Mouse (Mus musculus) cerebellum, adult 9-10 months (tissue): ENCODE results near the gene Dclre1b.
A peak's percentile ranks its signal among the peaks of the same experiment; 100 is the strongest.
"Not testable (repeated sequence)": the region's sequence is repeated elsewhere in the genome, so short reads cannot be mapped to it uniquely, and the experiment has no call there.

Experiments used
- DNase-seq: peaks from one replicate; pipeline ENCODE4 v3.0.0; 2022

Gene Dclre1b

DNA sequence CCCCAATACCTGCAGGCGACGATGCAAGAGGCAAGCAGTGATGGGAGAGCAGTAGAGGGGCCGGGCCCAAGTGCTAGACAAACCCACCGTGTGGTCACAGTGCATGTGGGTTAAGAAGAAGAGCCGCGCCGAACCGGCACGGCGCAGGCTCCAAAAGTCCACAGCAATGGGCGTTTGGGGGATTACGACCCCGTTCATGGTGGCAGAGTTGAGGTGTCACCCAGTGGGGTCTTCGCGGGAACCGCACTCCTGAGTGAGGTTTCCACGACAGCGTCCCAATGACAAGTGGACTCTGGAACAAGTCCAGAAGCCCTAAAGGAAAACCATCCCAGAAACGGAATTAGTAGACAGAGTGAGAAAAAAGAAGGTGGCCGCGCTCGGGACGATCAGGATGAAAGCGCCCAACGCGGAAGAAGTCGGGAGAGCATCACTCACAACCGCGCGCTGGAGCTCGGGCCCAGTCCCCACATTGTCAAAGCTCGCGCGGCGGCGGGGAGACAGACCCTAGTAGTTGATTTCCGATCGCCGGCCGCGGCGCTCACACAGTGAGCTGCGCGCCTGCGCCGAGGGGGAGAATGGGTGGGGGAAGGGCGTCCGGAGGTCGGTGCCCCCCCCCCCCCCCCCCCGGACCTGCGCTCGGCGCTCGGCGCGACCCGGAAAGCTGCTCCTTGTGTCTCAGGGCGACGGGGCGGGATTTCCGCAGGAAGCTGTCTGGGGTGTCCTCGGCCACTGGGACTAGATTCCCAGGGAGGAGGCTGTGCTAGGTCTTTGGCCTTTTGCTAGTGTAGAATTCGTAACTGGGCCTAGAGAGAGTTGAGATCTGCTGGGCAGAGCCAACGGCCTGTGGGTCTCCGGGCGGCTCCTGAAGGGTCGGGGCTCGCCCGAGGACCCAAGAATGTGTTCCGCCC is at the start of gene Dclre1b, which contains the start of the genes Ap4b1 and Gm43064:
TSS of gene Dclre1b (minus strand) at position 554 of the 908 bp plus-strand sequence.
TSS of gene Ap4b1 (plus strand) at position 630 of the 908 bp plus-strand sequence.
TSS of gene Gm43064 (plus strand) at position 683 of the 908 bp plus-strand sequence.
- peak; percentile 87 for DNase-seq

DNA sequence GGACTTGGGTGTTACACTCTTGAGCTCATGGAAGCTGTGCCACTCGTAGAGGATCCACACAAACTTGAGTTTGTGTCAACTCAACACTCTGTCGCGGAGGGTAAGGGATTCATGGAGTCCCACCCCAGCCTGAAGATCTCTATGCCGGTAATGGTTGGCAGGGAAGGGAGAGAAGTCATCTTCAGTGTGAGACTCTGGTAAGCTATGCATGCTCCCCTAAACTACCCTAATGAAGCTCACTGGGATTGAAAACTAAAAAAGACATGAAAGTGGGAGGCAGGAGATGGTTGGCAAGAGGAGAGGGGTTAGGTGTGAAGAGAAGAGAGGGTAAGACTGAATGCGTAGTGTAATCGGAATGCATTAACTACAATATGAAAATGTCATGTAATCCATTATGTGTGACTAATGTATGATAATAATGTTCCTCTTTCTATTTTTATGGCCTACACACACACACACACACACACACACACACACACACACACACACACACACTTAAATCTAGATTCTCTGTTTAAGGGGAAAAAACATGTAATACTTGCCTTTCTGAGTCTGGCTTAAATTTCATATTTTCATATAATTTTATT is 48.8 kb upstream of the Dclre1b start:
- no peak for DNase-seq

DNA sequence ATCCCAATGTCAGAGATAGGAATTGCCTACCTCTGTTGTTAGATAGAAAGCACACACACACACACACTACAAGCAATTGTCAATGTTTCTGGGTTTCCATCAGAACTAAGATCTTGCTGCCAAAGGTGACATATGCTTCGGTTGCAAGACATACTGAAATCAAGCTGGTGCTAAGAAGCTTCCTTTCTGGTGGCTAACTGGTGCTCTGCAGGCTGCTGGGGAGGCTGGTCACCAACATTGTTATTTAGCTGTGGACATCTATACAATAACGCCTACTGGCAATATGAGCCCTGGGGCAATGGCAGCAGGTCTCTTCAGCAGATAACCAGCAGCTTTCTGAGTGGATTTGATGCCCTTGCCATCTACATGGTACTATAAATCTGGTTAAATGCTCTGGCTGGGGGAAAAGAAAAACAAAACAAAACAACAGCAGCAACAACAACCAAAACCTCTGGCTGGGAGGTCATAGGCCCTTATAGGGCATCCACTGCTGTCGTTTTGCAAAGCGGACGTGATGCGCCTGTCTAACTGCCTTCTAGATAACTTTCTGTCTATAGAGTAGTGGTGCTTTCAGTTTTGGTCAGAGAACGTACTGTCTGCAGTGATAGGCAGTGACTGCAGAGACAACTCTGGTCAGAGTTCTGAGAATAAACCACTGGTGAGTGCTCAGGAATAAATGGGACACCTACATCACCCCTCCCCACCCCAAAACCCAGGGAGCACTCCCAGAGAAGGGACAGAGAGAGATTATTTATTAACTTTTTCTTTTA is 48.0 kb upstream of the Dclre1b start:
- peak; percentile 76 for DNase-seq

DNA sequence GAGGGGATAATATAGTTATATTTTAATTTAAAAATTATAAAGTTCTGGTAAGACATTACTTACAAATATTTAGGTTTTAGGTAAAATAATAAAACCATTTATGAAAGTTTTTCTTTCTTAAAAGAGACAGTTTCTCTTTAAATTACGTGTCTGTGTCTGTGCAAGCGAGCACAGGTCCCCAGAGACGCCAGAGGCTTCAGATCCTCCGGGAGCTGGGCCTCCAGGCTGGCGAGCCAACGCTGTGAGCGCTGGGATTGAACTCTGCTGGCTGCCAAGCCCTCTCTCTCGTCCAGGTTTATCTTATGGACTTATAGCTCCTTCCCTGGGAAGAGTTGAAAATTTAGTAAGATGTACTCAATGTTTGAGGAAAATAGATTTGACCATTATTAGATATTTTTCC is 44.6 kb upstream of the Dclre1b start:
- DNase-seq = no peak

DNA sequence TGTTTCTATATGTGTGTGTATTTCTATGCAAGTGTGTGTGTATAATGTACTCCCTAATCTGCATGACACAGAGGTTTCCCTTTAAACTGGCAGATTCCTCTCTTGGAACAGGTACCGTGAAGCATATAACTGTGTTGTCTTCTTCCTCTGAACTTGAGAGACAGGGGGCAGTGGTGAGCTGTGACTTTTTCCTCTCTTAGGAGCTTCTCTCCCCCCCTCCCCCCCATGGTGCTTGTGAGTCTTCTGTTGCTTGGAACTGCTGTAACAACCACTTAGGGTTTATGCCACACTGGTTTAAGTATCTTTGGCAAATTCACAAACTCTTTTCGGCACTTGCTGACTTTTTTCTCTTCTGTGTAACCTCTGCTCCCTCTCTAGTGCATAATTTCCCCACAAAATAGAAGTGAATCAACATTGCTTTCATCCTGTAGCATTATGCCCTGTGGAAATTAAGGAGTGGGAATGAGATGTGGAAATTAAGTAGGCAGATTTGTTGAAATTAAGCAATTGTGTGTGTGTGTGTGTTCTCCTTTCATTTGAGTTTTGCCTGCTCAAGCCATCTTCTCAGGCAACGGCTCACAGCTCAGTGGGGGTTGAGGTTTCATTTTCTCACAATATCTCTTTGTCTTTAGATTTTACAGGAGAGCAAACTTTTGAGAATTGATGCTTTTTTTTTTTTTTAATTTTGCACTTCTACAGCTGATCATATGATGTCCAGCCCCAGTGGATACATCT is 43.5 kb upstream of the Dclre1b start:
- DNase-seq = peak; percentile 95

DNA sequence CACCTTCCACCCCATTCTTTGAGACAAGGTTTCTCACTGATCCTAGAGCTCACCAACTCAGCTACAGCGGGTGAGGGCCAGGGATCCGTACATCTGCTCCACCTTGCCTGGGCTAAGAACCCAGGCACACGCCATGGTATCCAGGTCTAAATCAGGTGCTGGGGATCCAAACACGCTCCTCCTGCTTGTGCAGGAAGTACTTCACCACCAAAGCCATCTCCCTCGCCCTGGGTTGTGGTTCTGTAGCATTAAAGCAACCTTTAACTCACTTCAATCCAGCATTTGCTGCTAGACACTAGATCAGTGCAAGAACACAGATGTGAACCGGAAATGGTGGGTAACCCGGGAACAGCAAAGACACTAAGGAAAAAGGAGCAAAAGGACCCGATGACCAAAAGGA is 42.6 kb upstream of the Dclre1b start:
- DNase-seq = peak; percentile 72

DNA sequence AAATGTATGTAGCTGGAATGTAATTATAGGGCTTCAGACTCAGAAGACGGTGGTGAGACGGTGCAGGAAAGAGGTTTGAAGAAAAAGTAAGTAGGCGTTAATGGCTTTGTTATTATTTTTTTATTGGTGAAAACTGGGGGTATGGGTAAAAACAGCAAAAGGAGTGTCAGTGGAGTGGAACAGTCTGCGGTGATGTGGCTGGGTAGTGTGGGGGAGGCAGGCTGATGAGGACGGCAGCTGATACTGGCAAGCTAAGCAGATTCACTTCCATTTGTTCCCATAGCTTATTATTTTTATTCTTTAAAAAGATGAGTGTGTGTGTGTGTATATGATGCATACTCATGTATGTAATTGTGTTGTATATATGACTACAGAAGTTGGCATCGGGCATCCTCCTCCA is 42.2 kb upstream of the Dclre1b start:
- DNase-seq = peak; percentile 69

DNA sequence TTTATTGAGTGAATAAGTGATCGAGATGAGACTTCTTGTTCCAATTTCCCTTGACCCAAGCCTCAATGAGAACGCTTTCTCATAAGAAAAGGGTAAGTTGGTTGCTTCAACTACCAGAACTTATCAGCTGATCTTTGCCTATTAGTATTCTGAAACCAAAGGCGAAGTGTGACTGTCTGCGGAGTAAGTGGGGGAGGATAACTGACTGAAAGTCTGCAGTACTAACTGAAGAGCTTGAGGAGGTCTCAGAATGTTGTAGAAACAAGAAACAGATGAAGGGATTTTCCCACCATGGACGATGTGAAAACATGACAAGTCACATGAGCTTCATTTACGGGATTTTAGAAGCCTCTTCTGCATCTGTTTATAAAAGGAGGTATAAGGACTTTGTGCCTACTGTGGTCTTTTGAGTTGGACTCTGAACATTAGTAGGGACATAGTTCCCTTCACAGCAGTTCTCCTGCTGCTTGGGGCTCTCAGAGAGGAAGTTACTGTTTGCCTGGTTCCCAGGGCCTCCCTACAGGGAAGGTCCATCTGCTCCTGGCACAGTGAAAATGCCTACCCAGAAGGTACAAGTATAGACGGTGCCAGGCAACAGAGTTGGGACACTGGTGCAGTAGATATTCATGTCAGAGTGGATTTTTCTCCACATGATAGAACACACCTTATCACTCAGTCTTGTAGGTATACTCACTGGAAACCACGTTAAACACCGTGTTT is 41.6 kb upstream of the Dclre1b start:
- DNase-seq = peak; percentile 96

DNA sequence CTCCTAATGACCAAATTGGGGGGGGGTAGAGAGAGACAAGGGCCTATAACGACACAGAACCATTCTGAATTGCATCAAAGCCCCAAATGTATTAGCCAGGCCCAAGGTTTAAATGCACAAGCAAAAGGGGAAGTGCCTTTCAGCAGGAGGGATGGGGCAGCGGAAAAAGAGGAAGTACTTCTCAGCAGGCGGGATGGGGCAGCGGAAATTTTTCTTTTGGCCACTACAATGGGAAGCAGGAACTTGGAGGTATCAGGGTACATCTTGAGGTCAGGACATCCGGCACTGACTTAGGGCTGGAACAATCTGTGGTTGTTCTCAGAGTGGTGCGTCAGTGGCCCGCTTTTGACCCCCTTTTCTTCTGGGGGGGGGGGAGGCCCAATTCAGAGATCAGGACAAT is 31.7 kb upstream of the Dclre1b start:
- not testable (repeated sequence) for DNase-seq

DNA sequence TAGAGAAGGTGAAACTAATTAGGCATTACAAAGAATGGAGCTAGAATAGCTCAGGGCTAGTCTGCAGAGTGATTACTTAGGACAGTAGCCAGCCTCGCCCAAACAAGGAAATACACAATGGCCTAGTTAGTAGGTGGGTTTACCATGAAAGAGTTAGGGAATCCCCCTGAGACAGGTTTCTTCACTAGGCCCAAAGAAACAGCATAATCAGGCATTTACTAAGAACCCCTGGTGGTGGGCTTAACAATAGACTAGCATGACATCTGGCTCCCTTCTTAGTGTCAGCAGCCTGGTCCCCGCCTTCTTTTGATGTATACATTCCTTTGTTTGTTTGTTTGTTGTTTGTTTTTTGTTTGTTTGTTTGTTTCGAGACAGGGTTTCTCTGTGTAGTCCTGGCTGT is 31.0 kb upstream of the Dclre1b start:
- not testable (repeated sequence) for DNase-seq

DNA sequence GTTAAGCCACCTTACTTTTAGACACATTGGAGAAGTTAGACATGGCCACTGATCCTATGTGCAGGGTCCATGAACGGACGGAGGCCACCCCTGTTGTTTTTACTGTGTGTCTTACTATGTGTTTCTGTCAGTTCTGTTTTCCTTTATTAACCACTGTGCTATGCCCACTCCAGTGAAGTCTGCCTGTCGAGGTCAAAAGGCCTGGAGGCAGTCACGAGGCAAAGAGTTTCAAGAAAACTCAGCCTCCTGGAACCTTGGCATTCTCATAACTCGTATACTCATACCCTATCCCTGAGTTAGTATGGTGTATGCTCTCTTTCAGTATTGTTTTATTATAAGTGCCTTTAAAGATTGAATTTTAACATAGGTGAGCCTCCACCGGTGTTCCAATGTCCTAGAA is 30.5 kb upstream of the Dclre1b start:
- DNase-seq = no peak

DNA sequence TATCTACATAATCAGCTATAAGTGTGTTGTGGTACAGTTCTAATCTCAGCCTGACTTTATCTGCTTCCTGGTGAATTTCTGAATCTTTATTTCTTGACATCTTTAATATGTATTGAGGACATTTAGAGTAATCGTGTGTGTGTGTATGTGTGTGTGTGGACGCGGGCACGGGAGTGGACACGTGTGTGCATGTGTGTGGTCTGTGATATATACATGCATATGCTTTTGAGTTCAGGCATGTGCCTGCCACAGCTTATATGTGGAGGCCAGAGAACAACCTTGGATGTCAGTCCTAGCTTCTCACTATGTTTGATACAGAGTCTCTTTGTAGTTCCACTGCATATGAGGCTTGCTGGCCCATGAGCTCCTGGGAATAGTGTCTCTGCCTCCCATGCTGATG is 27.2 kb upstream of the Dclre1b start:
- DNase-seq = no peak

DNA sequence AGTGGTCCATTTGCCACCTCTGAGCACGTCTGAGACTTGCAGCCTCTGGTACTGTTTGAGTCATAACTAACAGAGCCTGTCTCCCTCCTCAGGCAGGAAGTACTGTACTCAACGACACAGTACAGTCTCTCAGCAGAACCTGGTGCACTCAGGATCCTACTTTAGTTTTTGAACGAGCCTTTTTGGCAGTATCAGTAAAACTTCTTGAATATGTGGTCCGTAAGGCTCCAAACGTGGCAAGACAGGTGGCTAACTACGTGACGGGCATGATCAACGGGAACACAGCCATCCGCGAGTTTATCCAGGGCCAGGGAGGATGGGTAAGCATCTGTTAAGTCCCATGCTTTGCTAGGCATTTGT is 26.7 kb upstream of the Dclre1b start:
- DNase-seq = peak; percentile 80

DNA sequence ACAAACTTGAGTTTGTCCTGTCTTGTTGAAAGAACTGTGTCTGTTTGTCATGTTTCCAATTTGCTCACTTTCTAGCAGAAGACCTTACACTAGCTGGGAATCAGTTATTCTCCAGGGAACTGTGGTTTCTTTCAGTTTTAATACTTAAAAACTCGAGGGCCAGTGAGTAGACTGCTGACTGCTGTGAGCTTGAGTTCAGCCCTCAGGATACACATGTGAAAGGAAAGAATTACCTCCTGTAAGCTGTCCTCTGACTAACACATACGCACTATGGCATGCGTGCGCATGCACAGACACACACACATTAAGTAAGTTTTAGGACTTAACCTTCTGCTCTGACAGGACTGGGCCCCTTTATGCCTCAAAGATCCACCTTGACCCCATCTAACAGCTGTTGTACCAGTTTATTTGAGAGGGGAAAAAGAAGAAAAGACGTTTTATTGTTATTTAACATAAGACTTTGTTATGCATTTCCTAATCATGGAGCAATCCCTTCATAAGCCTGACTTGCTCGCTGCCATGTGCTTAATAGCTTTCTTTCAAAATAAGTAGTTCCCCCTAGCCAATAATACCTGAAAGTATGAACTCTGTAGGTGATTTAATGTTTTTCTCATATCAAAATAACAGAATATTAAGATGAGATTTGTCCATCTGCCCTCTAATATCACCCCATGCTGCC is 26.2 kb upstream of the Dclre1b start:
- DNase-seq = no peak

DNA sequence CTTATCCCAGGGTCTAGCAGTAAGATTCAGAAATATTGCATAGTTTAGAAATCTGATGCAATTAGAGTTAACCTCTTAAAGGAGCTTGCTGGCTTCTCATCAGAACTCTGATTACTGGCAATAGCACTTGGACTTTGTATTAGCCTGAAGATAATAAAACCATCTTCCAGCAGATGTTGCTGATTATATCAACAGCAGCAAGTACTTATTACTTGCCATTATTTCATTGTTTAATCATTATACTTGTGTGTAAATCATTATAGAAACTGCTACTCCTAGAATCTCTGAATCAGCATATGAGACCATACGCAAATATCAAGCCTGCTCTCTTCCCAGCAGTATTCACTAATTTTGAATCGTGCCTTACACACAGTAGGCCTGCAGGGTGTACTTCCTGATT is 24.8 kb upstream of the Dclre1b start:
- no peak for DNase-seq

DNA sequence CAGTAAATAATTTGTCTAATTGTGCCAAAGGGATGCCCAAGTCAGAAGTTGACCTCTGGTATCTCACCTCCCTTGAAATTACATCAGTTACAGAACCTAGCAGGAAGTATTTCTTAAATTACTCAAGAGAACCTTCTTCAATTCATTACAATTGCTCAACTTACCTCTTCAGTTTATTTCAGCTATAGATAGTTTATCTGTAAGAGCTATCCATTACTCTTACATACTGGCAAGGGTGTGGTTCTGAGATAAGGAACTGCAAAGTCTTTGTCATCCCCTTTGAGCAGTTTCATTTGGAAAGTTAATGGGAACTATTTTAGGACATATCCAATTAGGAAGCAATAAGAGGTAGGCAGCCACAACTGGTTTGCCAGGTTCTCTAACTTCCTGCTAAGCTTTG is 23.2 kb upstream of the Dclre1b start, which contains the start of gene Bcl2l15:
TSS of gene Bcl2l15 (plus strand) at position 176 of the 400 bp plus-strand sequence.
- no peak for DNase-seq

DNA sequence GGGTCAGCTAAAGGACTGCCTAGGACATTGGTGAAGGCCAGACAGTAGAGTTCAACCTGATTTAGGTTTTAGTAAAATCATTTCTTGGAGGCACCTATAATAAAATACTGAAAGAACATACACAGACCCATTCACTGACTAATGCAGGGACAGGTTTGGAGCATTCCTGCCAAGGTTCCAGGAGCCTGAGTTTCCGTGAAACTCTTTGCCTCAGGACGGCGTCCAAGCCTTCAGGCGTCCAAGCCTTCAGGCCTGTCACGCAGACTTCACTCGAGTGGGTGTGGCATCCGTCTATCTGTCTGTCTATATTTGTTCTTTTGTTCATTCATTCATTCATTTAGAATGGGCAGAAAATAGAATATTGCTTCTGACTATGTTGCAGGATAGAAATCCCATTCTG is 21.9 kb upstream of the Dclre1b start:
- DNase-seq = peak; percentile 51

DNA sequence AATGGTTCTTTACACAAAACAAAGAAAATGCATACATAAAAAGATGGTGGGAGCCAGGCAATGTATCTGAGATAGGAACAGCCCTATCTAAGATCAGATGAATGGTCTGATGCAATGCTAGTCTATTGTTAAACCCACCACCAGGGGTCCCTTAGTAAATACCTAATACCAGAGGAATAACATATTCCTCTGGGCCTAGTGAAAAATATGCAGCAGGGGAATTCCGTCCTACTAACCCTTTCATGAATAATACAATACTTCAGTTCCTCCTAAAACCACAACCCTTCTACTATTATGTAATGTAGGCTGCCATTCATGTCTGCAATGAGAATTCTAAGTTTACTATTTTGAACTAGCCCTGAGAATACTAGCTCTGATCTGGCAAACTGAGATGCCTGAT is 21.4 kb upstream of the Dclre1b start:
- DNase-seq = not testable (repeated sequence)

DNA sequence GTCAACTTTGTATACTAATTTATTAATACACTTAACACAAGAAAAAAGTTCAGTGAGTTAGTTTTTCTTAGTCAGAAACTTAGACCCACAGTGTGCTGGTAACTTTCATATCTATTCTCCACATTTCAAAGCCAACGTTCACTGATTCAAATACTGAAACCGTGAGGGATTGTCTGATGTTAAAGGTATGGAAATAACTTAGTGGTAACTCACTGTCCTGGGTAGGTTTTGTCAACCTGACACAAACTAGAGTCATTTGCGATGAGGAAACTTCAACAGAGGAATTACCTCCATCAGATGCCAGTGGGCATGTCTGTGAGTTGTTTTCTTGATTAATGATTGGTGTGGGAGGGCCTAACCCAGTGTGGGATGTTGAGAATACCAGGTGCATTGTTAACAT is 19.8 kb upstream of the Dclre1b start:
- no peak for DNase-seq

DNA sequence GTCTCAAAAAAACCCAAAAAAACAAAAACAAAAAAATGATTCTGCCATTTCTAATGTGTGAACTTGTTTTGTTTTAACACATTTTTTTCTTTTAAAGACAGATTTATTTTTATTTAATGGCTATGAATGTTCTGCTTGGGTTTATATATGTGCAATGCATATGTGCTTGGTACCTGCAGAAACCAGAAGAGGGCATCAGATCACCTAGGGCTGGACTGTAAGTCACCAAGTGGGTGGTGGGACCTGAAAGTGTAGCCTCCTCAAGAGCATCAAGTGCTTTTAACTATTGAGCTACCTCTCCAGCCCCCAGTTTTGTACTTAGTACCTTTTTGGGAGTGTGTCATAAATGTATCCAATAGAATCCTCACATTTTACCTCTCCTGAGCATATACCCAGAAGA is 18.3 kb upstream of the Dclre1b start:
- no peak for DNase-seq

DNA sequence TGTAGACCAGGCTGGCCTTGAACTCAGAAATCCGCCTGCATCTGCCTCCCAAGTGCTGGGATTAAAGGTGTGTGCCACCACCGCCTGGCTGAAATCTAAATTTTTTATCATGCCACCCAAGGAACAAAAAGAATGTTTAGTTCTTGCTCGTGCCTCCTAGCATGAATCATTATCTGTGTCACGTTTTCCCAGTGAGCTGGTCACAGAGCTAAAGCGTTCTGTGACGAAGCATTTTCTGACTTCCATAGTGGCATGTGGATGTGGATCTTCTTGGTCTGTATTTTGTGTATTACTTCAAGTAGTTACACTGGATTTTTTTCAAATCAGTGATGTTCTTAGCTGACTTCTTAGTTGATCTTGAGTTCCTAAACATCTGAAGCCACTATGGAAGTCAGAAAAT is 1.7 kb upstream of the Dclre1b start:
- no peak for DNase-seq

DNA sequence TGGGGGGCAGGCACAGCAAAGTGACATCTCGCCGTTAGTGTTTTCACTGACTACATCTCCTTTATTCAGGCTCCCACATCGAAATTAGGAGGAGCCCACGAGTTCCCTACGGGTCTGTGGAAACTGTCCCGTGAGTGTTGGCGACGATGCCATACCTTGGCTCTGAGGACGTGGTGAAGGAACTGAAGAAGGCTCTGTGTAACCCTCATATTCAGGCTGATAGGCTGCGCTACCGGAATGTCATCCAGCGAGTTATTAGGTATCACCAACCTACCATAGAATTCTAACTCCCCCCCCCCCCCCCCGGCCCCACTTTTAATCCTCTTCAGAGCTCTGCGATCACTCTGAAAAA is 531 bp upstream of the Dclre1b start:
- no peak for DNase-seq
